Mouse (Mus musculus): Measurements from ENCODE around the gene Eif1ad. TPM values are rescaled to one million over a fixed set of nuclear protein-coding genes. Genes with fewer than 3 reads are reported as not detected.

The Eif1ad gene
- polyA plus RNA-seq, 1 experiment from 2014 or later = 51.1 TPM

DNA sequence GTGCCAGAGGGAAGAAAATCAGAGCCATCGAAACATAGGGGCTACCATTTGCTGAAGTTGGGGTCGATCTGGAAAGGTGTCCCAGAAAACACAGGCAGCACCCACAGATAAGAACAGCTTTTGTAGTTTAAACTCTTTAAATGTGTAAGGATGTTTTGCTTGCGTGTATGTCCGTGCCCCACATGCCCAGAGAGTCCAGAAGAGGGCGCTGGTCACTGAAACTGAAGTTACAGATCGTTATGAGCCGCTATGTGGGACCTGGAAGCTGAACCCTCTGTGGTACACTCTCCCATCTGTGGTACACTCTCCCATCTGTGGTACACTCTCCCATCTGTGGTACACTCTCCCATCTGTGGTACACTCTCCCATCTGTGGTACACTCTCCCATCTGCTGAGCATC, 40.6 kb downstream of the Eif1ad start:
- Histone ChIP-seq H3K4me2 (peak overlapping the region; percentile 76), H3K4me1 (replicated peaks) (peaks cover 19% of the 10 kb centered on the region), H3K9ac (peak overlapping the region; percentile 83), H3K36me3 (no peaks in the 10 kb centered on the region), H3K4me3 (peak overlapping the region; percentile 59), H3K27ac (replicated peaks) (peak overlapping the region; percentile 91), H3K9me3 (no peaks in the 10 kb centered on the region), H3K27me3 (no peaks in the 10 kb centered on the region)
- 22% methylated on average over 7 of the region's 7 CpGs for WGBS
- ATAC-seq (ENCODE audit: low read depth) = peak; percentile 64

DNA sequence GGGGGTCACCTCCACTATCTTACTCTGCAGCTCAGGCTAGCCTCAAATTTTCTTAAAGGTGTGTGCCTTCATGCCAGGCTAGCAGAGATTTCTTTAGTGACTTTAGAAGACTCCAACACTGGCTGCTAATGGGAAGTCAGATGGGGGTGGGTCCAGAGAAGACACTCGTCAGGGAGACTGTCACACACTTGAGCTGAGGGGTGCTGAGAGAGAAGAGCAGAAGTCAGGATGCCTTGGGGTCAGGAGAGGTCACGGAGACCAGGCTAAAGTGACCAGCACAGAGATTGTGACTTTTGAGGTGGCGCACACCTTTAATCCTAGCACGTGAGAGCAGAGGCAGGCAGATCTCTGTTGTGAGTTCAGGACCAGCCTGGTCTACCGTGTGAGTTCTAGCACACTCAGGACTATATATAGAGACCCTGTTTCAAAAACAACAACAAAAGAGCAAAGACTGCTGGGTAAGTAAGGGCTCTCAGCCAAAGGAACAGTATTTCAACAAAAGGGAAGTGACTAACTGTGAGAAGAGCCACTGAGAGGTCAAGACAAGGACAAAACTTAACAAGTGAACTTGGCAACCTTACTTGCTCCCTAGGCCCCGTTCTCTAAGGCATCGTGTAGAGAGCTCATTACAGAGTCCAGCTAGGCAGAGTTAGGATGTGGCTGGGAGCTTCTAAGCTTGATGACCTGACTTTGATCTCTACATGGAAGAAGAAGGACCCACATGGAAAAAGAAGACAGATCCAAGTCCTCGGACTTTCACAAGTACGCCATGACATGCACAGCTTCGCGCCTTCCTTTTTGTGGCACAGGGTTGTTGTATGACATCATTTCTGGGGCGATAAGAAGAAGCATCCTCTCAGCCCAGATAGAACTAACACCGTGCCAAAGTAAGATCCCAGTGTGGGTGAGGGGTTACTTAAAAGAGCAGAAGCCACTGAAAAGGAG, 41.8 kb downstream of the Eif1ad start:
- Histone ChIP-seq H3K27me3 (no peaks in the 10 kb centered on the region), H3K4me3 (0 out of 2 replicates have a peak overlapping the region, but pooled peaks have one; percentile 59)
- ATAC-seq (ENCODE audit: low read depth) = no peak

DNA sequence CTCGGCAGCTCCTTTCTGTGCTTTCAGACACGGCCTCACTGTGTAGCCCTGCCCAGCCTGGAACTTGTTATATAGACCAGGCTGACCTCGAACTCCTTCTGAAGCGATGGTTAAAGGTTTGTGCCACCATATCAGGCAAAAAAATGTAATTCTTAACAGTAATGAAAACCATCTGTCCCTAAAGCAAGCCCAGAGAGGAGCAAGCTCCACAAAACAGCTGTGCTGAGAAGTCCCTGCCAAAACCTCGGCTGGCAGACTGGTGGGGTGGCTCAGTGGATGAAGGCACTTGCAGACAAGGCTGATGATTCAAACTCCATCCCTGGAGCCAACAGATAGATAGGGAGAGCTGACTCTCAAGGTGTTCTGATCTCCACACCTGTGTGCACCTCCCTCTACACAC, 42.5 kb downstream of the Eif1ad start:
- Histone ChIP-seq H3K9ac (no peak overlapping the region), H3K27ac (replicated peaks) (no peak overlapping the region), H3K36me3 (no peaks in the 10 kb centered on the region), H3K27me3 (no peaks in the 10 kb centered on the region), H3K4me2 (no peak overlapping the region), H3K4me1 (replicated peaks) (peaks cover 19% of the 10 kb centered on the region), H3K9me3 (no peaks in the 10 kb centered on the region), H3K4me3 (no peak overlapping the region)
- 85% methylated on average over 5 of the region's 5 CpGs for WGBS
- ATAC-seq (ENCODE audit: low read depth) = no peak

More for the DNA sequence above, 41.8 kb downstream of the Eif1ad start:
- Histone ChIP-seq H3K4me1 (replicated peaks) (peaks cover 19% of the 10 kb centered on the region), H3K9ac (no peak overlapping the region), H3K36me3 (no peaks in the 10 kb centered on the region), H3K4me2 (peak overlapping the region; percentile 76), H3K27ac (replicated peaks) (0 out of 2 replicates have a peak overlapping the region, but pooled peaks have one; percentile 1), H3K9me3 (no peaks in the 10 kb centered on the region)
- 88% methylated on average over 13 of the region's 13 CpGs for WGBS

DNA sequence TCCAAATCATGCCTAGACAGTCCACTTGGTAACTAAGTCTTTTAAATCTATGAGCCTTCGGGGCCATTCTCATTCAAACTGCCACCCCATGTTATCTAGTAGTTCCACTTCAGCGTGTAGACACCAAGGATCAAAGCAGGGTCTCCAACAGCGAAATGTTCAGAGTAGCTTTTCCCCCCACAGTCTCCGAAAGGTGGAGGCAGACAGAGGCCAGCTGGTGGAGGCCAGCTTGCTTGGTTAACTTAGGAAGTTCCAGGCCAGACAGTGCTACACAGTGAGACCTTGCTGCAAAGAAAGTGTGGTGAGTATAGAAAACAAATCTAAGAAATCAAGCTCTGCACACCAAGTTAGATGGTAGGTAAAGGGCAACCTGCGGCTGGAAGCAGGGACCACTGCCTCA, 44.1 kb downstream of the Eif1ad start:
- no peak for ATAC-seq (ENCODE audit: low read depth)
- Histone ChIP-seq H3K4me3 (no peak overlapping the region), H3K27ac (replicated peaks) (no peak overlapping the region), H3K4me2 (no peak overlapping the region), H3K9ac (no peak overlapping the region), H3K36me3 (no peaks in the 10 kb centered on the region), H3K27me3 (no peaks in the 10 kb centered on the region), H3K9me3 (no peaks in the 10 kb centered on the region), H3K4me1 (replicated peaks) (peaks cover 18% of the 10 kb centered on the region)
- 85% methylated on average over 5 of the region's 5 CpGs for WGBS

DNA sequence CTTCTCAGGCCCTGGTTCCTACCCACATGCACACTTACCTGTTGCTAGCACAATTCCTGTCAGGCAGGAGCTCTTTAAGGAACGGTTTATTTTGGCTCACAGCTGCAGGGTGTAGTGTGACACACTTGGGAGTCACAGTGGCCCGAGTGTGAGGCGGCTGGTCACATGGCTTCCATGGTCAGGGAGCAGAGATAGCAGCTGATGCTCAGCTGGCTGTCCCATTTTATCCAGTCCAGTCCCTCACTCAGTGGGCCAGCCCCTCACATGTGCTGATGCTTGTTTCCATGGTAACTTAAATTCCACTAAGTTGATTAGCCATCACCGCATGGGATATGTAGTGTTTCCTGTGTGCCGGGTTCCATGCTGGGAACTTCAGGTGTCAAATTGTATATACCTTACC, 45.4 kb downstream of the Eif1ad start:
- WGBS = 69% methylated on average over 5 of the region's 5 CpGs

DNA sequence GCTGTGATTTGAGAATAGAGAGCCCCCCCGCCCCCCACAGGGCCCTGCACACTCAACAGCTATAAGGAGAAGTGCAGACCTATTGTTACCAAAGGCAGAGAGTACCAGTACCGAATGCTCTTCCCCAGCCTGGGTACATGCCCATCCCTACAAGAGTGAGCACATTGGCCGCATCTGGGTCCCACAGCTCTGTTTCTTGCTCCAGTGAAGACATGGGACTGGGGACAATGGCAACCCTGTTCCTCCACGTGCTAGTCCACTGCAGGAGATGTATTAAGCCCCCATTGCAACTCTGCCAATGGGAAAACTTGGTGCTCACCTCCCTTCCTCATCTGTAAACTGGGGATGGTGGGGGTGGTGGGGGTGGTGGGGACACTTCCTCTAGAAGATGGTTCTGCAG, 47.3 kb downstream of the Eif1ad start:
- Histone ChIP-seq H3K9ac (no peak overlapping the region), H3K27me3 (no peaks in the 10 kb centered on the region), H3K4me1 (replicated peaks) (no peaks in the 10 kb centered on the region), H3K27ac (replicated peaks) (no peak overlapping the region), H3K4me3 (no peak overlapping the region), H3K36me3 (no peaks in the 10 kb centered on the region), H3K4me2 (no peak overlapping the region), H3K9me3 (no peaks in the 10 kb centered on the region)
- ATAC-seq (ENCODE audit: low read depth) = no peak
- 76% methylated on average over 4 of the region's 4 CpGs for WGBS

More for the DNA sequence above, 45.4 kb downstream of the Eif1ad start:
- no peak overlapping the region for H3K9ac ChIP-seq
- H3K4me3 ChIP-seq = no peak overlapping the region
- no peak overlapping the region for H3K4me2 ChIP-seq
- no peaks in the 10 kb centered on the region for H3K36me3 ChIP-seq
- H3K4me1 ChIP-seq (replicated peaks) = peaks cover 14% of the 10 kb centered on the region
- no peak overlapping the region for H3K27ac ChIP-seq (replicated peaks)
- no peaks in the 10 kb centered on the region for H3K27me3 ChIP-seq
- ATAC-seq (ENCODE audit: low read depth) = no peak
- H3K9me3 ChIP-seq = no peaks in the 10 kb centered on the region

DNA sequence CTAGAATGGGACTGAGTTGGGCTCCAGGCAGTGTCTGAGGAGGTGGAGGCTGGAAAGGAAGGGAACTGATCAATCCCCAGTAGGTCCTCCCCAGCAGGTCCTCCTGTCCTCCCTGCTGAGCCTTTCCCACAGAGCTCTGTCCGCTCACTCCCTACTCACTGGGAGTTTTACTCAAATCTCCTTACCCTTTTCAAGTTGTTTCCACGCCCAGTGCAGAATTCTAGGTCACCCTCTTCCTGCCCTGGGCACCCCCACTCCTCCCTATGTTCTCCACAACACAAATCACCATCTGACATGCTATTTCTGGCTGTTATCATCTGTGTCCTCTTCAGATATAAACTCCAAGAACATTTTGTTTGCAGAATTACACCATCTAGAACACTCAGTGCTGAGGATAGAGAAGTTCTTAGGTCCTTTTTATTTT, 48.0 kb downstream of the Eif1ad start:
- H3K9ac ChIP-seq = no peak overlapping the region
- H3K36me3 ChIP-seq = peaks cover 2% of the 10 kb centered on the region
- no peak for ATAC-seq (ENCODE audit: low read depth)
- H3K27ac ChIP-seq (replicated peaks) = no peak overlapping the region
- 77% methylated on average over 2 of the region's 2 CpGs for WGBS
- H3K9me3 ChIP-seq = no peaks in the 10 kb centered on the region
- H3K4me1 ChIP-seq (replicated peaks) = no peaks in the 10 kb centered on the region
- H3K27me3 ChIP-seq = no peaks in the 10 kb centered on the region
- H3K4me3 ChIP-seq = no peak overlapping the region
- no peak overlapping the region for H3K4me2 ChIP-seq

DNA sequence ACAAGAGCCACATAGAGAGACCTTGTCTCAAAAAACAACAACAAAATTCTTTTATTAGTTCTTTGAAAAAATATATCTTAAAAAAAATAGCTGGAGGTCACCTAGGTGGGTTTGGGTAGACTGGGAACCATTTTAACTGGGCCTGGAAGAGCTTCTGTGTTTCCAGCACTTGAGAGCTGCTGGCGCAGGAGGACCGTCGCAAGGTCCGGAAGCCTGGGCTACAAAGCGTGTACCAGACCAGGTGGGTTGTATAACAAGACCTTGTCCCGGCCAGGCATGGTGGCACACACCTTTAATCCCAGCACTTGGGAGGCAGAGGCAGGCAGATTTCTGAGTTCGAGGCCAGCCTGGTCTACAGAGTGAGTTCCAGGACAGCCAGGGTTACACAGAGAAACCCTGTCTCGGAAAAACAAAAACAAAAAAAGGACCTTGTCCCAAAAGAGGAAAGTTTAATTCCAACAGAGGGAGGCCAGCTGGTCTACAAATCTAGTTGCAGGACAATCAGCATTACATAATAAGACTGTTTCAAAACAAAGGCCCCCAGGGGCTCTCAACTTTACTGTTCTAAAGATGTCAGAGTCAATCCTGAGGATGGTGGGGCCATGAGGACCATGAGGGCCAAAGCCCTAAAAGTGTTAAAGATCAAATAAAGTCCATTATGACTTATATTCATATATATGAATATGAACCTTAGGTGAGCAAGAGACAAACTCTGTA, 52.4 kb downstream of the Eif1ad start:
- peaks cover 19% of the 10 kb centered on the region for H3K4me1 ChIP-seq (replicated peaks)
- H3K27ac ChIP-seq (replicated peaks) = no peak overlapping the region
- ATAC-seq (ENCODE audit: low read depth) = no peak
- 92% methylated on average over 8 of the region's 8 CpGs for WGBS
- no peak overlapping the region for H3K9ac ChIP-seq
- no peak overlapping the region for H3K4me2 ChIP-seq
- no peaks in the 10 kb centered on the region for H3K27me3 ChIP-seq
- H3K9me3 ChIP-seq = no peaks in the 10 kb centered on the region
- H3K36me3 ChIP-seq = peaks cover 38% of the 10 kb centered on the region
- H3K4me3 ChIP-seq = no peak overlapping the region

DNA sequence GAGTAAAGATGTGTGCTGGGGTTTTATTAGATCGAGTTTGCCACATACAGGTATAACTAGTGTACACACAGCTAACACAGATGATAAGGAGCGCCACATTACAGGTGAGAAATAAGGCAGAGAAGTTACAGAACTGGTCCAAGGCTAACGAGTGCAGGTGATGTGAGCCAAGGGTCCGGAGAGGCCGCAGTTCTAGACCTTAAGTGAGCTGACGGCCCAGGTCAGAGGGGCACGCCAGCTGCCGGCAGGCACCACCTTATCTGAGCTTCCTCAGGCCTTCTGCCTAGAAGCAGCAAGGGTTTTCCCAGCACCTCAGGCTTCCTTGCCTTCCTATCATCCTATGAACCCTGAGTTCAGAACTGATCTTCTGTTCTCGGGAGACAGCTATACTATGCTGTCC, 53.1 kb downstream of the Eif1ad start:
- H3K9me3 ChIP-seq = no peaks in the 10 kb centered on the region
- H3K27ac ChIP-seq (replicated peaks) = no peak overlapping the region
- peaks cover 38% of the 10 kb centered on the region for H3K36me3 ChIP-seq
- no peak overlapping the region for H3K9ac ChIP-seq
- H3K4me3 ChIP-seq = no peak overlapping the region
- no peak for ATAC-seq (ENCODE audit: low read depth)
- H3K27me3 ChIP-seq = no peaks in the 10 kb centered on the region
- H3K4me1 ChIP-seq (replicated peaks) = peaks cover 23% of the 10 kb centered on the region
- 90% methylated on average over 9 of the region's 9 CpGs for WGBS
- no peak overlapping the region for H3K4me2 ChIP-seq

DNA sequence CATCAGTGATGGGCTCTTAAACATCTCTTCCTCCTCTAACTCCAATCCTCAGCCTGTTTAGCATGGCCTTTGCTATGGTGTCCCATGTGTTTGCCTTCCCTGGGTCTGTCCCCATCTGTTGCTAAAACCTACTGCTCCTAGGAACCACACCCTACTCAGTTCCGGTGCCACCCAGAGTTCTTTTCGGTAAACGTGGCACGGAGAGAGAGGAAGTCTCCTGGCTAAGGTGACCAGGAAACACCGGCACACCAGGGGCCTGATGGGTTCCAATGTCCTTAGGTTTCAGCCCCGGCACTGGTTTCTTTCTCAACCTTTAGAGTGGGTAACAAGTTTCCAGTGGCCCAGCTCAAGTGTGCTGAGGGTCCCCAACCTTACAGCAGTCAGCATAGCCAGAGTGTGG, 54.0 kb downstream of the Eif1ad start:
- no peaks in the 10 kb centered on the region for H3K9me3 ChIP-seq
- H3K4me3 ChIP-seq = no peak overlapping the region
- H3K4me1 ChIP-seq (replicated peaks) = peaks cover 24% of the 10 kb centered on the region
- no peak overlapping the region for H3K4me2 ChIP-seq
- no peak overlapping the region for H3K27ac ChIP-seq (replicated peaks)
- no peaks in the 10 kb centered on the region for H3K27me3 ChIP-seq
- no peak for ATAC-seq (ENCODE audit: low read depth)
- peaks cover 38% of the 10 kb centered on the region for H3K36me3 ChIP-seq
- H3K9ac ChIP-seq = no peak overlapping the region
- 96% methylated on average over 6 of the region's 6 CpGs for WGBS
